Comparison of ENCODE assay signal across 17 mouse cellular contexts in the genomic region with DNA sequence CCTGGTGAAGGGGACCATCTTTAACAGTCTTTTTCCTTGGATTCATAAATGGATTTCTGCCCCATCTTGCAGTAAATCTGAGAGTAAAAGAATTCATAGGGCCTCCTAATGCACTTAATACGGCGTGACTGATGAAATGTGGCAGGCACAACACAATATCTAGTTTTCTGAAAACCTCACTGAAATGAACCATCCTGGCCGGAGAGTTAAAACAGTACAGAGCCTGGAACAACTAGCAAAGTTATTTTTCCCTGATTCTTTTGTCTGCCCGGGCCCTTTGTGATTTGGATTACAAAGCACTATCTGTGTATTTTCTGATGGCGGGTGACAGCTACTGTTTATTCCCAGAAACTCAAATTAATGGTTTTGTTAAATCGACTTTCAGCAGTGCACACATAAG.
DNase-seq lines count a peak whose midpoint lies in the region; ATAC-seq and TF ChIP-seq lines count a peak whose summit lies in the region.
"Had no signal": no experiment of that assay in that cellular context is flagged by ENCODE, and none has a peak within 500 bp of the region (broad histone marks: within the 10 kb centered on the region; RNA-seq: fewer than 3 reads in every experiment).

No protein-coding gene starts in this region.

- intact Hi-C loops in left cerebral cortex, postnatal 4 days (cut with DNase I) = no loop called here

- WGBS in lung, embryonic 14.5 days = 25% methylated on average over 6 of the region's 6 CpGs
- 22% methylated on average over 6 of the region's 6 CpGs for WGBS in hindbrain, embryonic 13.5 days
- 14% methylated on average over 6 of the region's 6 CpGs for WGBS in midbrain, embryonic 14.5 days

- no peaks in the 10 kb centered on the region for H3K27me3 ChIP-seq in lung, embryonic 14.5 days (ENCODE audit: insufficient read depth, low read length)
- H3K27me3 ChIP-seq in hindbrain, embryonic 13.5 days = no peaks in the 10 kb centered on the region
- no peaks in the 10 kb centered on the region for H3K27me3 ChIP-seq in midbrain, embryonic 14.5 days (ENCODE audit: control insufficient read depth, insufficient read depth, low read length)
- H3K27me3 ChIP-seq: embryonic facial prominence, embryonic 12.5 days; lung, embryonic 15.5 days; neural tube, embryonic 13.5 days had no signal

- no peak overlapping the region for H3K27ac ChIP-seq in lung, embryonic 14.5 days (ENCODE audit: low read depth)
- peak overlapping the region; percentile 48 for H3K27ac ChIP-seq in hindbrain, embryonic 13.5 days
- peak overlapping the region; percentile 65 for H3K27ac ChIP-seq in midbrain, embryonic 14.5 days (replicated peaks; ENCODE audit: low read depth, low read length)
- H3K27ac ChIP-seq: embryonic facial prominence, embryonic 12.5 days; lung, embryonic 15.5 days; macrophage; neural tube, embryonic 13.5 days had no signal

- no peak for TF ChIP-seq CTCF in lung, embryonic 14.5 days (IDR thresholded peaks at IDR 0.05; ENCODE audit: low read depth)

- H3K36me3 ChIP-seq in lung, embryonic 14.5 days (ENCODE audit: insufficient read depth) = no peaks in the 10 kb centered on the region
- H3K36me3 ChIP-seq in hindbrain, embryonic 13.5 days = no peaks in the 10 kb centered on the region
- H3K36me3 ChIP-seq in midbrain, embryonic 14.5 days (ENCODE audit: control insufficient read depth, insufficient read depth, low read length) = no peaks in the 10 kb centered on the region
- H3K36me3 ChIP-seq: embryonic facial prominence, embryonic 12.5 days; lung, embryonic 15.5 days; neural tube, embryonic 13.5 days had no signal

- no peak overlapping the region for H3K4me3 ChIP-seq in lung, embryonic 14.5 days (ENCODE audit: low read depth, low read length)
- H3K4me3 ChIP-seq in hindbrain, embryonic 13.5 days = no peak overlapping the region
- H3K4me3 ChIP-seq in midbrain, embryonic 14.5 days (replicated peaks; ENCODE audit: low read depth, low read length) = no peak overlapping the region
- H3K4me3 ChIP-seq: embryonic facial prominence, embryonic 12.5 days; lung, embryonic 15.5 days; neural tube, embryonic 13.5 days had no signal

- H3K9me3 ChIP-seq in lung, embryonic 14.5 days (ENCODE audit: low read depth, low read length) = no peaks in the 10 kb centered on the region
- no peaks in the 10 kb centered on the region for H3K9me3 ChIP-seq in hindbrain, embryonic 13.5 days
- no peaks in the 10 kb centered on the region for H3K9me3 ChIP-seq in midbrain, embryonic 14.5 days (ENCODE audit: control insufficient read depth, low read length)
- H3K9me3 ChIP-seq: embryonic facial prominence, embryonic 12.5 days; lung, embryonic 15.5 days; neural tube, embryonic 13.5 days had no signal

- no peak overlapping the region for H3K9ac ChIP-seq in lung, embryonic 14.5 days
- H3K9ac ChIP-seq in hindbrain, embryonic 13.5 days = no peak overlapping the region
- no peak overlapping the region for H3K9ac ChIP-seq in midbrain, embryonic 14.5 days (replicated peaks; ENCODE audit: low read length)
- H3K9ac ChIP-seq: embryonic facial prominence, embryonic 12.5 days; lung, embryonic 15.5 days; neural tube, embryonic 13.5 days had no signal

- DNase-seq in lung, embryonic 14.5 days = peak; percentile 19
- no peak for DNase-seq in lung, adult 18-20 months
- DNase-seq in midbrain, embryonic 14.5 days = peak; percentile 69
- no peak for DNase-seq in frontal cortex, postnatal 25 days (ENCODE audit: low spot score in 2 of 2)
- no peak for DNase-seq in left cerebral cortex, postnatal 4 days
- DNase-seq: cerebellum, adult 11-12 months; cerebellum, postnatal 25 days; gastrocnemius, postnatal 36 days; kidney, postnatal 4 days; right cerebral cortex, postnatal 25 days; thymus, adult 2 months had no signal

- no peaks in the 10 kb centered on the region for H3K4me1 ChIP-seq in lung, embryonic 14.5 days (ENCODE audit: insufficient read depth)
- peaks cover 14% of the 10 kb centered on the region for H3K4me1 ChIP-seq in hindbrain, embryonic 13.5 days (replicated peaks)
- H3K4me1 ChIP-seq in midbrain, embryonic 14.5 days (ENCODE audit: control insufficient read depth, insufficient read depth, low read length) = peaks cover 16% of the 10 kb centered on the region

- H3K4me2 ChIP-seq in lung, embryonic 14.5 days = no peak overlapping the region
- no peak overlapping the region for H3K4me2 ChIP-seq in hindbrain, embryonic 13.5 days
- H3K4me2 ChIP-seq in midbrain, embryonic 14.5 days (ENCODE audit: low read length) = no peak overlapping the region
- H3K4me2 ChIP-seq: embryonic facial prominence, embryonic 12.5 days; lung, embryonic 15.5 days; neural tube, embryonic 13.5 days had no signal

- ATAC-seq in lung, embryonic 14.5 days (ENCODE audit: insufficient read depth) = no peak
- no peak for ATAC-seq in hindbrain, embryonic 13.5 days (ENCODE audit: low FRiP score)
- no peak for ATAC-seq in midbrain, embryonic 14.5 days (ENCODE audit: low FRiP score, low TSS enrichment)
- ATAC-seq in CD4-positive, CD25-positive, alpha-beta regulatory T cell, adult 4 months = no peak

Comparison
In these comparisons a context has a peak if more than half of its experiments do, and no peak if none do; other contexts are left out.
1. DNase-seq: peak in lung, embryonic 14.5 days (single experiment) and midbrain, embryonic 14.5 days (single experiment); none in lung, adult 18-20 months (0 of 2), frontal cortex, postnatal 25 days (0 of 2) and left cerebral cortex, postnatal 4 days (single experiment).